Mouse (Mus musculus): Measurements from ENCODE around the gene Macf1. TPM values are rescaled to one million over a fixed set of nuclear protein-coding genes. Genes with fewer than 3 reads are reported as not detected.

Gene Macf1
- polyA plus RNA-seq, 1 experiment from 2014 or later = 120 TPM

GRCm38 (mm10) chr4:123465799-123466198, 218.4 kb downstream of the Macf1 start:
- Histone ChIP-seq H3K27me3 (ENCODE audit: control insufficient read depth, insufficient read depth, low read length) (no peaks in the 10 kb centered on the region), H3K4me3 (replicated peaks; ENCODE audit: low read length) (no peak overlapping the region), H3K9ac (no peak overlapping the region), H3K36me3 (replicated peaks; ENCODE audit: control insufficient read depth, insufficient read depth) (peaks cover 93% of the 10 kb centered on the region), H3K4me2 (replicated peaks) (no peak overlapping the region), H3K4me1 (replicated peaks; ENCODE audit: control insufficient read depth, insufficient read depth, low read length) (no peaks in the 10 kb centered on the region), H3K27ac (no peak overlapping the region), H3K9me3 (ENCODE audit: control insufficient read depth, low read length) (no peaks in the 10 kb centered on the region)
- DNase-seq (ENCODE audit: low spot score) (no peak), ATAC-seq (ENCODE audit: low FRiP score) (no peak)
- WGBS = 88% methylated on average over 1 of the region's 1 CpGs

GRCm38 (mm10) chr4:123460595-123461272, 223.4 kb downstream of the Macf1 start:
- WGBS = 82% methylated on average over 8 of the region's 8 CpGs
- no peak overlapping the region for H3K9ac ChIP-seq
- DNase-seq (ENCODE audit: low spot score) (no peak), ATAC-seq (ENCODE audit: low FRiP score) (no peak)
- peaks cover 97% of the 10 kb centered on the region for H3K36me3 ChIP-seq (replicated peaks; ENCODE audit: control insufficient read depth, insufficient read depth)
- no peaks in the 10 kb centered on the region for H3K4me1 ChIP-seq (replicated peaks; ENCODE audit: control insufficient read depth, insufficient read depth, low read length)
- no peak overlapping the region for H3K4me2 ChIP-seq (replicated peaks)
- H3K27me3 ChIP-seq (ENCODE audit: control insufficient read depth, insufficient read depth, low read length) = no peaks in the 10 kb centered on the region
- H3K4me3 ChIP-seq (replicated peaks; ENCODE audit: low read length) = no peak overlapping the region
- H3K27ac ChIP-seq = no peak overlapping the region
- H3K9me3 ChIP-seq (ENCODE audit: control insufficient read depth, low read length) = no peaks in the 10 kb centered on the region

- 86% methylated on average over 7 of the region's 7 CpGs for WGBS
- ATAC-seq (ENCODE audit: low FRiP score) (no peak), DNase-seq (ENCODE audit: low spot score) (no peak)
- Histone ChIP-seq H3K4me2 (replicated peaks) (no peak overlapping the region), H3K36me3 (replicated peaks; ENCODE audit: control insufficient read depth, insufficient read depth) (peaks cover 93% of the 10 kb centered on the region), H3K27ac (no peak overlapping the region), H3K9ac (no peak overlapping the region), H3K9me3 (ENCODE audit: control insufficient read depth, low read length) (no peaks in the 10 kb centered on the region), H3K27me3 (ENCODE audit: control insufficient read depth, insufficient read depth, low read length) (no peaks in the 10 kb centered on the region), H3K4me1 (replicated peaks; ENCODE audit: control insufficient read depth, insufficient read depth, low read length) (no peaks in the 10 kb centered on the region), H3K4me3 (replicated peaks; ENCODE audit: low read length) (no peak overlapping the region)
Measured at GRCm38 (mm10) chr4:123454871-123455640, 229.1 kb downstream of the Macf1 start.

GRCm38 (mm10) chr4:123453729-123454128, 230.4 kb downstream of the Macf1 start:
- Histone ChIP-seq H3K27ac (no peak overlapping the region), H3K9ac (no peak overlapping the region), H3K4me1 (replicated peaks; ENCODE audit: control insufficient read depth, insufficient read depth, low read length) (no peaks in the 10 kb centered on the region), H3K9me3 (ENCODE audit: control insufficient read depth, low read length) (no peaks in the 10 kb centered on the region), H3K4me2 (replicated peaks) (no peak overlapping the region), H3K4me3 (replicated peaks; ENCODE audit: low read length) (no peak overlapping the region), H3K36me3 (replicated peaks; ENCODE audit: control insufficient read depth, insufficient read depth) (peaks cover 93% of the 10 kb centered on the region), H3K27me3 (ENCODE audit: control insufficient read depth, insufficient read depth, low read length) (no peaks in the 10 kb centered on the region)
- DNase-seq (ENCODE audit: low spot score) (no peak), ATAC-seq (ENCODE audit: low FRiP score) (no peak)
- WGBS = 92% methylated on average over 1 of the region's 1 CpGs

- Histone ChIP-seq H3K27me3 (ENCODE audit: control insufficient read depth, insufficient read depth, low read length) (no peaks in the 10 kb centered on the region), H3K36me3 (replicated peaks; ENCODE audit: control insufficient read depth, insufficient read depth) (peaks cover 93% of the 10 kb centered on the region), H3K4me1 (replicated peaks; ENCODE audit: control insufficient read depth, insufficient read depth, low read length) (no peaks in the 10 kb centered on the region), H3K27ac (no peak overlapping the region), H3K9ac (no peak overlapping the region), H3K4me2 (replicated peaks) (no peak overlapping the region), H3K4me3 (replicated peaks; ENCODE audit: low read length) (no peak overlapping the region), H3K9me3 (ENCODE audit: control insufficient read depth, low read length) (no peaks in the 10 kb centered on the region)
- WGBS = 91% methylated on average over 3 of the region's 3 CpGs
- no peak for ATAC-seq (ENCODE audit: low FRiP score)
- DNase-seq (ENCODE audit: low spot score) = no peak
Measured at GRCm38 (mm10) chr4:123451991-123452390, 232.2 kb downstream of the Macf1 start.

- Histone ChIP-seq H3K27ac (no peak overlapping the region), H3K9ac (no peak overlapping the region), H3K4me3 (replicated peaks; ENCODE audit: low read length) (no peak overlapping the region), H3K27me3 (ENCODE audit: control insufficient read depth, insufficient read depth, low read length) (no peaks in the 10 kb centered on the region), H3K4me2 (replicated peaks) (no peak overlapping the region), H3K36me3 (replicated peaks; ENCODE audit: control insufficient read depth, insufficient read depth) (peaks cover 87% of the 10 kb centered on the region), H3K9me3 (ENCODE audit: control insufficient read depth, low read length) (no peaks in the 10 kb centered on the region), H3K4me1 (replicated peaks; ENCODE audit: control insufficient read depth, insufficient read depth, low read length) (no peaks in the 10 kb centered on the region)
- ATAC-seq (ENCODE audit: low FRiP score) (no peak), DNase-seq (ENCODE audit: low spot score) (no peak)
Measured at GRCm38 (mm10) chr4:123449304-123449703, 234.9 kb downstream of the Macf1 start.

GRCm38 (mm10) chr4:123448015-123448414, 236.1 kb downstream of the Macf1 start:
- DNase-seq (ENCODE audit: low spot score) (no peak), ATAC-seq (ENCODE audit: low FRiP score) (no peak)
- WGBS = 98% methylated on average over 2 of the region's 2 CpGs
- peaks cover 88% of the 10 kb centered on the region for H3K36me3 ChIP-seq (replicated peaks; ENCODE audit: control insufficient read depth, insufficient read depth)
- no peak overlapping the region for H3K4me3 ChIP-seq (replicated peaks; ENCODE audit: low read length)
- no peaks in the 10 kb centered on the region for H3K4me1 ChIP-seq (replicated peaks; ENCODE audit: control insufficient read depth, insufficient read depth, low read length)
- H3K9ac ChIP-seq = no peak overlapping the region
- no peaks in the 10 kb centered on the region for H3K27me3 ChIP-seq (ENCODE audit: control insufficient read depth, insufficient read depth, low read length)
- H3K9me3 ChIP-seq (ENCODE audit: control insufficient read depth, low read length) = no peaks in the 10 kb centered on the region
- H3K27ac ChIP-seq = no peak overlapping the region
- H3K4me2 ChIP-seq (replicated peaks) = no peak overlapping the region

- no peak for ATAC-seq (ENCODE audit: low FRiP score)
- H3K36me3 ChIP-seq (replicated peaks; ENCODE audit: control insufficient read depth, insufficient read depth) = peaks cover 88% of the 10 kb centered on the region
- 73% methylated on average over 3 of the region's 3 CpGs for WGBS
Measured at GRCm38 (mm10) chr4:123447251-123447650, 236.9 kb downstream of the Macf1 start.

GRCm38 (mm10) chr4:123446754-123447153, 237.4 kb downstream of the Macf1 start:
- Histone ChIP-seq H3K27ac (peak overlapping the region; percentile 49; the same call in 1 of the 2 replicates), H3K4me2 (replicated peaks) (no peak overlapping the region), H3K9me3 (ENCODE audit: control insufficient read depth, low read length) (no peaks in the 10 kb centered on the region), H3K4me3 (replicated peaks; ENCODE audit: low read length) (no peak overlapping the region), H3K27me3 (ENCODE audit: control insufficient read depth, insufficient read depth, low read length) (no peaks in the 10 kb centered on the region), H3K9ac (no peak overlapping the region), H3K4me1 (replicated peaks; ENCODE audit: control insufficient read depth, insufficient read depth, low read length) (no peaks in the 10 kb centered on the region), H3K36me3 (replicated peaks; ENCODE audit: control insufficient read depth, insufficient read depth) (peaks cover 88% of the 10 kb centered on the region)
- no peak for DNase-seq (ENCODE audit: low spot score)
- WGBS = 56% methylated on average over 7 of the region's 7 CpGs
- no peak for ATAC-seq (ENCODE audit: low FRiP score)

More at GRCm38 (mm10) chr4:123447251-123447650, 236.9 kb downstream of the Macf1 start:
- Histone ChIP-seq H3K4me1 (replicated peaks; ENCODE audit: control insufficient read depth, insufficient read depth, low read length) (no peaks in the 10 kb centered on the region), H3K9ac (no peak overlapping the region), H3K27me3 (ENCODE audit: control insufficient read depth, insufficient read depth, low read length) (no peaks in the 10 kb centered on the region), H3K9me3 (ENCODE audit: control insufficient read depth, low read length) (no peaks in the 10 kb centered on the region), H3K4me2 (replicated peaks) (no peak overlapping the region), H3K27ac (no peak overlapping the region), H3K4me3 (replicated peaks; ENCODE audit: low read length) (no peak overlapping the region)
- no peak for DNase-seq (ENCODE audit: low spot score)
